Mouse (Mus musculus) hindbrain, postnatal 0 days (tissue): ENCODE measurements around the gene Gnao1. TPM values are rescaled to one million over a fixed set of nuclear protein-coding genes. Genes with fewer than 3 reads are reported as not detected.

Experiments used
- ATAC-seq: fragments of 200-750 bp; cut with Nextera tagmentation; 2 replicates; pipeline ENCODE4 v1.8.0; 2017; ENCODE audit warnings: mild to moderate bottlenecking, moderate TSS enrichment, moderate library complexity
- DNase-seq: peaks from one replicate; pipeline ENCODE4 v3.0.0-alpha.2; 2015; ENCODE audit warnings: low spot score
- H3K27ac ChIP-seq: fragments of 300-500 bp; sonication (generic); 2 replicates; pipeline ENCODE4 v1.5.1; 2014; ENCODE audit warnings: mild to moderate bottlenecking
- H3K27me3 ChIP-seq: fragments of 300-500 bp; sonication (generic); 2 replicates; pipeline ENCODE4 v1.6.1; 2014; ENCODE audit warnings: low read length, mixed read lengths; ENCODE audit not compliant: insufficient read depth
- H3K36me3 ChIP-seq: fragments of 300-500 bp; sonication (generic); 2 replicates; pipeline ENCODE4 v1.6.1; 2014; ENCODE audit warnings: low read length, mixed read lengths; ENCODE audit not compliant: insufficient read depth
- H3K4me1 ChIP-seq: fragments of 300-500 bp; sonication (generic); 2 replicates; pipeline ENCODE4 v1.6.1; 2014; ENCODE audit warnings: antibody characterized with exemption, low read length, mixed read lengths; ENCODE audit not compliant: insufficient read depth
- H3K4me2 ChIP-seq: fragments of 300-500 bp; sonication (generic); 2 replicates; pipeline ENCODE4 v1.6.1; 2014; ENCODE audit warnings: low read depth, mild to moderate bottlenecking, low read length, moderate library complexity, mixed read lengths
- H3K4me3 ChIP-seq: fragments of 300-500 bp; sonication (generic); 2 replicates; pipeline ENCODE4 v1.5.1; 2014; ENCODE audit warnings: low read length
- H3K9ac ChIP-seq: fragments of 300-500 bp; sonication (generic); replicated peaks from 2 replicates; pipeline ENCODE4 v1.6.1; 2014; ENCODE audit warnings: mild to moderate bottlenecking, low read length, moderate library complexity, mixed read lengths
- H3K9me3 ChIP-seq: fragments of 300-500 bp; sonication (generic); 2 replicates; pipeline ENCODE4 v1.6.1; 2016; ENCODE audit warnings: low read length, mixed read lengths
- CTCF ChIP-seq: IDR thresholded peaks from 2 replicates; pipeline ENCODE4 v1.5.1; 2016; ENCODE audit warnings: antibody characterized with exemption, control low read depth, low read depth
- WGBS: fragments of 180-500 bp; shearing (Covaris S2); extraction: QIAGEN DNeasy Blood & Tissue Kit; methylation state at CpG from one replicate; pipeline ENCODE4 v1.1.7; 2014; 5-methylcytosine and 5-hydroxymethylcytosine counted together
- polyA plus RNA-seq: library from polyadenylated mRNA; unstranded; fragments of >200 nt; fragmentation: Nextera tagmentation; extraction: Ambion mirVana; gene quantifications from 2 replicates; pipeline ENCODE4 v1.2.1, GENCODE M21; 2015
- total RNA-seq: library from RNA; depleted of rRNA; stranded (reverse); fragments of >200 nt; gene quantifications from 2 replicates; pipeline ENCODE4 v1.2.3, GENCODE M21; 2014

Gnao1 gene
- total and polyA plus RNA-seq, 2 experiments from 2014 or later: 244 to 291 TPM

- no peaks in the 10 kb centered on the region for H3K27me3 ChIP-seq
- TF ChIP-seq CTCF: no peak
- peak overlapping the region; percentile 62; the same call in 1 of the 2 replicates for H3K27ac ChIP-seq
- H3K36me3 ChIP-seq: no peaks in the 10 kb centered on the region
- no peaks in the 10 kb centered on the region for H3K9me3 ChIP-seq
- peaks cover 59% of the 10 kb centered on the region for H3K4me1 ChIP-seq
- H3K4me3 ChIP-seq: no peak overlapping the region
- no peak overlapping the region for H3K9ac ChIP-seq
- DNase-seq: peak; percentile 52
- H3K4me2 ChIP-seq: no peak overlapping the region
- WGBS: 37% methylated on average over 3 of the region's 3 CpGs
- ATAC-seq: no peak
These were observed 109.7 kb downstream of the Gnao1 start for GRCm38 (mm10) chr8:93919422-93919821.

DNA sequence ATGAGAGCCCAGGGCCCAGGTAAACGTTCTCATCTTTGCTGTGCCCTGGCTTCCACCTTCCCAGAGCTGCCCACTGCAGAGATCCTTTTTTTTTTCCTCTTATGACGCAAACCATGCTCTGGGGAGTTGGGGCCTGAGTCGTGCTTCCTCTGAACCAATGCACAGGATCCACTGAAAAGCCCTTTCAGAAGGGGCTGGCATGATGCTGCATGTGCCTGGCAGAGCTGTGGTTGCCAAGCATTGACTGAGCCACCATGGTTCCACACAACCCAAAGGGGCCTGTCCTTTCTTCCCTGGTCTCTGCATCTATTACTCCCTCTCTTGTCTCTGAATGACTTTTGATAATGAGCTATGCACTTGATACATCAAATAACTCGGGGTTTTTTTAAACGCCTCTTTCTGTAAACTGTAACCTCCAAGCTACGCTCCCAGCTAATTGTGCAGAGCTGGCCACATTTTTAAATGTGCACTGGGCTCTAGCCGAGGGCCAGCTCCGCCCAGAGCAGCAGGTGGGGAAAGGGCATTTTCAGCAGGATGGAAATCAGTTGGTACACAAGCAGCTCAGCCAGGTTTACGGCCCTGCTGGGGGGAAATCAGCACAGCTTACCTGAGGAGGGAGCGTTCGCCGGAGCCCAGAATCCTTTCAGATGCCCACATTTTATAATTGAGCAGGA, 110.3 kb downstream of the Gnao1 start:
- no peaks in the 10 kb centered on the region for H3K9me3 ChIP-seq
- no peak for TF ChIP-seq CTCF
- H3K27ac ChIP-seq: peak overlapping the region; percentile 62
- ATAC-seq: no peak; the same call in 1 of the 2 replicates
- peaks cover 61% of the 10 kb centered on the region for H3K4me1 ChIP-seq
- no peak overlapping the region for H3K4me3 ChIP-seq
- no peak overlapping the region for H3K4me2 ChIP-seq
- 20% methylated on average over 12 of the region's 12 CpGs for WGBS
- H3K9ac ChIP-seq: no peak overlapping the region
- DNase-seq: peak; percentile 75
- H3K27me3 ChIP-seq: no peaks in the 10 kb centered on the region
- no peaks in the 10 kb centered on the region for H3K36me3 ChIP-seq

DNA sequence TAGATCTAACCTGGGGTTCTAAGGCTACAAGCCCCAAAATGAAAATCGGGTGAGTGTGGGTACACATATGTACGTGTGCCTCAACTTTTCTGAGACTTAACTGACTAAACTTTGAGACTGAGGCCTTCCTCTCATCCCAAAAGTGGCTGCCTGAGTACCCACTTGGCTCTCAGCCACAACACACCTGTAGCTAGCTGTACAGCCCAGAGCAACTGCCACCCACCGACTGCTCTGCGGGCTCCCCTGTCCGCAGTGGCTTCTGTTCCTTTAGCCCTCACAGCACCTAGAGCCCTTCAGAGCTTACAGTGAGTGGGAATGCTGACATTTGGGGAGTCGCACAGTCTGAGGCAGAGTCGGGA, 110.8 kb downstream of the Gnao1 start:
- H3K36me3 ChIP-seq: no peaks in the 10 kb centered on the region
- WGBS: 73% methylated on average over 7 of the region's 7 CpGs
- H3K4me3 ChIP-seq: no peak overlapping the region
- H3K9ac ChIP-seq: no peak overlapping the region
- ATAC-seq: no peak
- TF ChIP-seq CTCF: no peak
- no peak overlapping the region for H3K4me2 ChIP-seq
- H3K4me1 ChIP-seq: peaks cover 61% of the 10 kb centered on the region
- DNase-seq: no peak
- no peaks in the 10 kb centered on the region for H3K9me3 ChIP-seq
- H3K27me3 ChIP-seq: no peaks in the 10 kb centered on the region
- H3K27ac ChIP-seq: peak overlapping the region; percentile 62; the same call in 1 of the 2 replicates

DNA sequence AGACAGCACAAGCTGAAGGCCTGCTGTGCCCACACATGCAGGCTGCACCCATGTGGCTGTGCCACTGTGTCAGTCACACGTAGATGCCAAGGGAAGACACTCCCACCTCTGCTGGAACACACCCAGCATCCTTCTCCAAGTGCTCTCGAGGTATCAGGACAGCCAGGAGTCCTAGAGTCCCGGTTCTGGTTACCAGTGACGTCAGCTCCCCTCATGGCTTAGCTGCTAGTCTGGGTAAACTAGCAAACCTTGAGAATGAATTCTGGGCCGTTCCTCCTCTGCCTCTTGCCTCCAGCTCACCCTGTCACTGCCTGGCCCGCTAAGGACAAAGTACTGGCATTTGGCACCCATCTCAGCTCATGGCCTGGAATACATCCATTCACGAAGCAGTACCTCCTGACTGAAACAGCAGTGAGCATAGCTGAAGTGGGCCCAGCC, 114.2 kb downstream of the Gnao1 start:
- no peak for TF ChIP-seq CTCF
- no peak for ATAC-seq
- peaks cover 32% of the 10 kb centered on the region for H3K4me1 ChIP-seq

DNA sequence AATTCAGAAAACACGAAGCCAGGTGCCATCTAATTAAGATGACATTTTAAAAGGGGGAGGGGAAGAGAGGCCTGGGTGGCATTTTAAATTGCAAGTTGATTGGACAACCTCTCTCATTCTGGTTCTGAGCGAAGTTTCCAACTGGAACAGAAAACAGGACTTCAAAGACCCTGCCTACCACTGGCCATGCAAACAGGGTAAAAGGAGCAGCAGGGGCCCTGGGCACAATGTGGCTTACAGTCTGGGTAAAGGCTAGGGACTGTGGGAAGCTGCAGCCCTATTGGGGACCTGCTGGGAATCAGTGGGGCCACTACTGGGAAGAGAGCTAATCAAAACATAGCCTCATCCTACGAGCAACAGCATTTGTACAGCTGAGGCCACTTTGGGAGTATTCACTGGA, 115.7 kb downstream of the Gnao1 start:
- TF ChIP-seq CTCF: no peak
- Histone ChIP-seq H3K9me3 (no peaks in the 10 kb centered on the region), H3K4me2 (no peak overlapping the region), H3K4me1 (peaks cover 16% of the 10 kb centered on the region; the same call in 1 of the 2 replicates), H3K27me3 (no peaks in the 10 kb centered on the region), H3K4me3 (no peak overlapping the region), H3K27ac (no peak overlapping the region), H3K9ac (no peak overlapping the region), H3K36me3 (no peaks in the 10 kb centered on the region)
- 33% methylated on average over 3 of the region's 3 CpGs for WGBS
- DNase-seq (no peak), ATAC-seq (no peak)

More for the DNA sequence above, 114.2 kb downstream of the Gnao1 start:
- no peak overlapping the region; the same call in 1 of the 2 replicates for H3K27ac ChIP-seq
- 47% methylated on average over 7 of the region's 7 CpGs for WGBS
- H3K36me3 ChIP-seq: no peaks in the 10 kb centered on the region
- no peak overlapping the region for H3K4me3 ChIP-seq
- no peak for DNase-seq
- no peaks in the 10 kb centered on the region for H3K27me3 ChIP-seq
- H3K9ac ChIP-seq: no peak overlapping the region; the same call in 1 of the 2 replicates
- no peaks in the 10 kb centered on the region for H3K9me3 ChIP-seq
- no peak overlapping the region for H3K4me2 ChIP-seq

GRCm38 (mm10) chr8:93929233-93929632, 119.5 kb downstream of the Gnao1 start:
- Histone ChIP-seq H3K4me2 (no peak overlapping the region), H3K4me3 (no peak overlapping the region), H3K4me1 (0 out of 2 replicates have a peak, but pooled peaks cover 4% of the 10 kb centered on the region), H3K36me3 (no peaks in the 10 kb centered on the region), H3K27me3 (no peaks in the 10 kb centered on the region), H3K27ac (no peak overlapping the region), H3K9ac (no peak overlapping the region), H3K9me3 (no peaks in the 10 kb centered on the region)
- WGBS: 86% methylated on average over 4 of the region's 4 CpGs
- ATAC-seq (no peak), DNase-seq (no peak)
- TF ChIP-seq CTCF: no peak

GRCm38 (mm10) chr8:93931336-93931735, 121.6 kb downstream of the Gnao1 start:
- Histone ChIP-seq H3K4me1 (no peaks in the 10 kb centered on the region), H3K4me3 (no peak overlapping the region), H3K9me3 (no peaks in the 10 kb centered on the region), H3K9ac (no peak overlapping the region), H3K27ac (no peak overlapping the region), H3K36me3 (no peaks in the 10 kb centered on the region), H3K27me3 (no peaks in the 10 kb centered on the region), H3K4me2 (no peak overlapping the region)
- WGBS: 53% methylated on average over 6 of the region's 6 CpGs
- no peak for TF ChIP-seq CTCF
- DNase-seq: no peak
- no peak for ATAC-seq
